Mouse (Mus musculus) lung, postnatal 0 days (tissue): Measurements from ENCODE around the gene Dnajc28.

Experiments used
- CTCF ChIP-seq: IDR thresholded peaks from 2 replicates; pipeline ENCODE4 v1.5.1; 2016; ENCODE audit warnings: antibody characterized with exemption, mild to moderate bottlenecking
- EP300 ChIP-seq: IDR thresholded peaks from 2 replicates; pipeline ENCODE4 v1.6.1; 2016; ENCODE audit warnings: antibody characterized with exemption, mild to moderate bottlenecking, control low read depth

DNA sequence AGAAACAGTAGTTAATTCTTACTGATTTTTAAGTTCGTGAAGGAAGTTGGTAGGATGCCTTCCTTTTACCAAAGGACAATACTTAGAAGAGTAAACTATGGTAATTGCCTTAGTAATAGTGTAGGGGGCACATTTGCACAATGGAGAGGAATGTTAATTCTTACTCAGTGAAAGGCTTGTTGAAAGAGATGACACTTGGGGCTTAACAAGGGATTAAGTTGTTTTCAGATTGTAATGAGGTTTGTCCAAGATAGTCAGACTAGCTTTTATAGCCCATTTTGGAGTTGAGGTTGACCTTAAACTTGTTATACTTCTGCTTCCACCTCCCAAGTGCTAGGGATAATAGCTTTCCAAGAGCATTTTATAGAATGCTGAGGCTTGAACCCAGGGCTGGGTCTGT, 42.6 kb upstream of the Dnajc28 start:
- TF ChIP-seq CTCF (no peak), EP300 (no peak)
